ENCODE assay signal across 9 mouse cellular contexts in the genomic region with DNA sequence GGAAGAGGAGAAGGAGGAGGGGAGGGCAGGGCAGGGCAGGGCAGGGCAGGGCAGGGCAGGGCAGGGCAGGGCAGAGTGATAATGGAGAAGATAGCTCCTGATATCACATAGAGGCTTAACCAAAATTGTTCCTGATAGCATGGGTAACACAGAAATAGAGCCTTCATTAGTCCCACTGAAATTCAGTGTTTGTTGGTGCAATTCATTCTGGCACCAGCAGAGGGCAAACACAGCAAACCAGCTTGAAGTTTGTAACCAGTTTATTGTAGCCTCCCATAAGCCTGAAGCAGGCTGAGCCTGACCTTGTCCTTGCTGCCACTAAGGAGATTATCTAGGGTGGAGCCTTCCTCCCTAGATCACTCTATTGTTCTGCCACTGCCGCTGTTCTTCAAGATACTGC. TPM values are rescaled to one million over a fixed set of nuclear protein-coding genes. Genes with fewer than 3 reads are reported as not detected.
A peak's percentile ranks its signal among the peaks of the same experiment; 100 is the strongest.
DNase-seq lines count a peak whose midpoint lies in the region; ATAC-seq and TF ChIP-seq lines count a peak whose summit lies in the region.
"Had no signal": no experiment of that assay in that cellular context is flagged by ENCODE, and none has a peak within 500 bp of the region (broad histone marks: within the 10 kb centered on the region; RNA-seq: fewer than 3 reads in every experiment).

No protein-coding gene starts in this region.

- no peaks in the 10 kb centered on the region for H3K4me1 ChIP-seq in heart, postnatal 0 days (ENCODE audit: control insufficient read depth, insufficient read depth)
- no peaks in the 10 kb centered on the region for H3K4me1 ChIP-seq in heart, embryonic 11.5 days (ENCODE audit: control insufficient read depth, insufficient read depth, low read length)
- no peaks in the 10 kb centered on the region for H3K4me1 ChIP-seq in lung, embryonic 14.5 days (ENCODE audit: insufficient read depth)
- H3K4me1 ChIP-seq in small intestine, adult 2 months (ENCODE audit: control insufficient read depth, insufficient read depth, insufficient read length, low read length) = peaks cover 14% of the 10 kb centered on the region; the same call in 1 of the 2 replicates

- TF ChIP-seq EP300 in heart, postnatal 0 days (IDR thresholded peaks at IDR 0.05; ENCODE audit: low read depth) = no peak

- intact Hi-C loops in heart, postnatal 36 days (cut with DNase I) = loop anchor here (1.0 to 5.0 kb wide), 2 partner anchors 70 to 254 kb away; no protein-coding TSS in a partner anchor

- H3K4me2 ChIP-seq in heart, postnatal 0 days (ENCODE audit: low read depth, low read length) = no peak overlapping the region
- H3K4me2 ChIP-seq in heart, embryonic 11.5 days = no peak overlapping the region
- no peak overlapping the region for H3K4me2 ChIP-seq in lung, embryonic 14.5 days

- no peak overlapping the region for H3K9ac ChIP-seq in heart, postnatal 0 days (replicated peaks; ENCODE audit: low read depth, low read length)
- no peak overlapping the region for H3K9ac ChIP-seq in heart, embryonic 11.5 days (ENCODE audit: low read depth, low read length)
- H3K9ac ChIP-seq in lung, embryonic 14.5 days = no peak overlapping the region

- DNase-seq in heart, postnatal 0 days (ENCODE audit: low spot score) = peak; percentile 72
- DNase-seq in Muller cell, postnatal 12 days (ENCODE audit: inconsistent ontology term) = peak; percentile 20
- peak; percentile 43 to 66 for DNase-seq in heart, postnatal 36 days
- DNase-seq in layer of hippocampus, adult 18-20 months (ENCODE audit: low spot score in 2 of 2) = peak; percentile 9 to 76
- DNase-seq in lung, embryonic 14.5 days = peak; percentile 88

- H3K27me3 ChIP-seq in heart, postnatal 0 days (ENCODE audit: control insufficient read depth, insufficient read depth, low read length) = no peaks in the 10 kb centered on the region
- H3K27me3 ChIP-seq in heart, embryonic 11.5 days (ENCODE audit: control insufficient read depth, insufficient read depth, low read length) = no peaks in the 10 kb centered on the region
- no peaks in the 10 kb centered on the region for H3K27me3 ChIP-seq in lung, embryonic 14.5 days (ENCODE audit: insufficient read depth, low read length)
- no peaks in the 10 kb centered on the region for H3K27me3 ChIP-seq in small intestine, adult 2 months (ENCODE audit: control insufficient read depth, insufficient read depth, low read length)

- peak; percentile 86 for TF ChIP-seq CTCF in heart, postnatal 0 days (IDR thresholded peaks at IDR 0.05; ENCODE audit: low read depth)
- peak; percentile 83 for TF ChIP-seq CTCF in lung, embryonic 14.5 days (IDR thresholded peaks at IDR 0.05; ENCODE audit: low read depth)
- peak; percentile 47; the same call in 1 of the 2 replicates for TF ChIP-seq CTCF in small intestine, adult 2 months (IDR thresholded peaks at IDR 0.05; ENCODE audit: extremely low read depth, insufficient read length, insufficient replicate concordance, low read depth, low read length)

- WGBS in heart, postnatal 0 days = 14% methylated on average over 1 of the region's 1 CpGs
- 10% methylated on average over 1 of the region's 1 CpGs for WGBS in heart, embryonic 11.5 days (ENCODE audit: insufficient replicate concordance)
- 16% methylated on average over 1 of the region's 1 CpGs for WGBS in lung, embryonic 14.5 days
- 6% methylated on average over 1 of the region's 1 CpGs for WGBS in small intestine, adult 2 months

- no peak for TF ChIP-seq POLR2A in small intestine, adult 2 months (IDR thresholded peaks at IDR 0.05; ENCODE audit: low read depth, low read length)

- H3K27ac ChIP-seq in heart, postnatal 0 days (ENCODE audit: low read depth) = no peak overlapping the region
- no peak overlapping the region for H3K27ac ChIP-seq in heart, embryonic 11.5 days (ENCODE audit: low read depth, low read length)
- no peak overlapping the region for H3K27ac ChIP-seq in lung, embryonic 14.5 days (ENCODE audit: low read depth)
- H3K27ac ChIP-seq in small intestine, adult 2 months (ENCODE audit: insufficient read depth, low read depth, low read length) = 0 out of 2 replicates have a peak overlapping the region, but pooled peaks have one; percentile 19

- ATAC-seq in heart, postnatal 0 days (ENCODE audit: insufficient read depth, low read depth) = peak; percentile 17; the same call in 1 of the 2 replicates
- no peak for ATAC-seq in heart, embryonic 11.5 days (replicated peaks; ENCODE audit: insufficient number of reproducible peaks, low FRiP score, low TSS enrichment)
- ATAC-seq in common myeloid progenitor, adult 5-6 weeks (replicated peaks; ENCODE audit: low read depth, poor library complexity, severe bottlenecking) = peak; percentile 94
- ATAC-seq in lung, embryonic 14.5 days (ENCODE audit: insufficient read depth) = peak; percentile 44; the same call in 1 of the 2 replicates

- no peak overlapping the region for H3K4me3 ChIP-seq in heart, postnatal 0 days (ENCODE audit: low read depth, low read length)
- H3K4me3 ChIP-seq in heart, embryonic 11.5 days (ENCODE audit: low read depth, low read length) = no peak overlapping the region
- no peak overlapping the region for H3K4me3 ChIP-seq in lung, embryonic 14.5 days (ENCODE audit: low read depth, low read length)
- H3K4me3 ChIP-seq in small intestine, adult 2 months (ENCODE audit: low read depth, low read length) = no peak overlapping the region

- no peaks in the 10 kb centered on the region for H3K36me3 ChIP-seq in heart, postnatal 0 days (replicated peaks; ENCODE audit: control insufficient read depth, insufficient read depth, low read length)
- no peaks in the 10 kb centered on the region for H3K36me3 ChIP-seq in heart, embryonic 11.5 days (ENCODE audit: control insufficient read depth, insufficient read depth, low read length)
- H3K36me3 ChIP-seq in lung, embryonic 14.5 days (ENCODE audit: insufficient read depth) = no peaks in the 10 kb centered on the region
- no peaks in the 10 kb centered on the region for H3K36me3 ChIP-seq in small intestine, adult 2 months (ENCODE audit: control insufficient read depth, insufficient read depth, low read length)

- no peaks in the 10 kb centered on the region for H3K9me3 ChIP-seq in heart, postnatal 0 days (replicated peaks; ENCODE audit: control insufficient read depth, low read length)
- H3K9me3 ChIP-seq in heart, embryonic 11.5 days (replicated peaks; ENCODE audit: control insufficient read depth, low read length) = no peaks in the 10 kb centered on the region
- H3K9me3 ChIP-seq in lung, embryonic 14.5 days (ENCODE audit: low read depth, low read length) = no peaks in the 10 kb centered on the region

RNA-seq across cellular contexts. Expression of a gene that starts 8.4 kb away (rescaled TPM):
- not detected in 2 replicates for total RNA-seq in heart, postnatal 0 days (2014; rRNA removed; ENCODE audit: low replicate concordance)
- polyA plus RNA-seq in heart, postnatal 0 days (2015; fragmentation: Nextera tagmentation; extraction: Ambion mirVana) = not detected in 2 replicates
- polyA plus RNA-seq in heart, embryonic 11.5 days (2014; fragmentation: Nextera tagmentation; extraction: Ambion mirVana) = not detected in 2 replicates
- total RNA-seq in common myeloid progenitor, adult 5-6 weeks (2017) = 0.96 TPM in 1 of 2 replicates, not detected in the other
- total RNA-seq in heart, postnatal 36 days (2021) = not detected
- total RNA-seq in layer of hippocampus, adult 18-20 months (2021) = not detected
- not detected in 2 replicates for polyA plus RNA-seq in lung, embryonic 14.5 days (2014; fragmentation: Nextera tagmentation; extraction: Ambion mirVana)
- polyA plus RNA-seq in small intestine, adult 2 months (2012; rRNA removed) = 64.5 and 78.2 TPM in 2 replicates
- polyA plus RNA-seq: liver, embryonic 16.5 days had no signal

Comparison
In these comparisons a context has a peak if more than half of its experiments do, and no peak if none do; other contexts are left out.
1. DNase-seq: peak in every context shown above with its lines; median percentile 88 in lung, embryonic 14.5 days; 72 in heart, postnatal 0 days; 54 in heart, postnatal 36 days; 42 in layer of hippocampus, adult 18-20 months; 20 in Muller cell, postnatal 12 days.